Mouse (Mus musculus): ENCODE results near the gene Msl3l2. TPM values are rescaled to one million over a fixed set of nuclear protein-coding genes. Genes with fewer than 3 reads are reported as not detected.

The Msl3l2 gene
- total and polyA plus RNA-seq, 3 experiments = not detected

GRCm38 (mm10) chr10:56114951-56115635 is 8.4 kb downstream of the Msl3l2 start:
- Histone ChIP-seq H3K27ac (ENCODE audit: control insufficient read depth, low read depth, low read length) (no peak overlapping the region), H3K4me3 (ENCODE audit: control insufficient read depth in 1 of 2, insufficient read depth in 1 of 2, low read depth in 2 of 2, low read length in 2 of 2) (no peak overlapping the region), H3K79me2 (ENCODE audit: control insufficient read depth, insufficient read depth, low read length, poor library complexity) (no peaks in the 10 kb centered on the region), H3K36me3 (ENCODE audit: control insufficient read depth in 1 of 2, insufficient read depth in 2 of 2, low read length in 2 of 2) (no peaks in the 10 kb centered on the region), H3K27me3 (ENCODE audit: control insufficient read depth in 1 of 2, insufficient read depth in 2 of 2, low read length in 2 of 2) (no peaks in the 10 kb centered on the region), H3K4me1 (ENCODE audit: control insufficient read depth in 1 of 2, insufficient read depth in 2 of 2, low read length in 2 of 2) (no peaks in the 10 kb centered on the region), H3K9me3 (replicated peaks; ENCODE audit: insufficient read depth, low read length) (no peaks in the 10 kb centered on the region), H3K9ac (ENCODE audit: control insufficient read depth, low read depth, low read length, poor library complexity, severe bottlenecking) (no peak overlapping the region)
- DNase-seq (ENCODE audit: low read depth, low spot score) = no peak
- no peak for TF ChIP-seq KAT2A (conservative IDR thresholded peaks at IDR 0.05; ENCODE audit: low read depth, low read length)

- Histone ChIP-seq H3K27ac (ENCODE audit: control insufficient read depth, low read depth, low read length) (no peak overlapping the region), H3K4me1 (ENCODE audit: control insufficient read depth in 1 of 2, insufficient read depth in 2 of 2, low read length in 2 of 2) (no peaks in the 10 kb centered on the region), H3K27me3 (ENCODE audit: control insufficient read depth in 1 of 2, insufficient read depth in 2 of 2, low read length in 2 of 2) (no peaks in the 10 kb centered on the region), H3K9ac (ENCODE audit: control insufficient read depth, low read depth, low read length, poor library complexity, severe bottlenecking) (no peak overlapping the region), H3K79me2 (ENCODE audit: control insufficient read depth, insufficient read depth, low read length, poor library complexity) (no peaks in the 10 kb centered on the region), H3K4me3 (ENCODE audit: control insufficient read depth in 1 of 2, insufficient read depth in 1 of 2, low read depth in 2 of 2, low read length in 2 of 2) (no peak overlapping the region), H3K9me3 (replicated peaks; ENCODE audit: insufficient read depth, low read length) (no peaks in the 10 kb centered on the region), H3K36me3 (ENCODE audit: control insufficient read depth in 1 of 2, insufficient read depth in 2 of 2, low read length in 2 of 2) (no peaks in the 10 kb centered on the region)
- no peak for DNase-seq (ENCODE audit: low read depth, low spot score)
- TF ChIP-seq USF2 (IDR thresholded peaks at IDR 0.05; ENCODE audit: borderline replicate concordance in 1 of 2, insufficient read depth in 1 of 2, low read depth in 1 of 2, low read length in 2 of 2) = no peak
- no peak for TF ChIP-seq SMC3 (IDR thresholded peaks at IDR 0.05; ENCODE audit: low read depth, low read length)
- no peak for TF ChIP-seq USF1 (IDR thresholded peaks at IDR 0.05; ENCODE audit: low read depth, low read length)
- no peak for TF ChIP-seq POLR2AphosphoS5 (IDR thresholded peaks at IDR 0.05; ENCODE audit: borderline replicate concordance, low read depth, low read length)
- no peak for TF ChIP-seq ZKSCAN1 (IDR thresholded peaks at IDR 0.05; ENCODE audit: low read depth, low read length)
- TF ChIP-seq TBP (IDR thresholded peaks at IDR 0.05; ENCODE audit: low read depth, low read length) = no peak
- no peak for TF ChIP-seq ZC3H11A (IDR thresholded peaks at IDR 0.05; ENCODE audit: low read depth, low read length)
- no peak for TF ChIP-seq ZMIZ1 (IDR thresholded peaks at IDR 0.05; ENCODE audit: low read depth, low read length)
- no peak for TF ChIP-seq MEF2A (IDR thresholded peaks at IDR 0.05; ENCODE audit: extremely low read depth, insufficient replicate concordance, low read depth, low read length, poor library complexity, severe bottlenecking)
- TF ChIP-seq CHD1 (IDR thresholded peaks at IDR 0.05; ENCODE audit: low read depth, low read length) = no peak
- TF ChIP-seq NELFE (IDR thresholded peaks at IDR 0.05; ENCODE audit: low read depth, low read length) = no peak
Observed at GRCm38 (mm10) chr10:56115636-56116180, 9.0 kb downstream of the Msl3l2 start.

- no peak overlapping the region for H3K9ac ChIP-seq (ENCODE audit: control insufficient read depth, low read depth, low read length, poor library complexity, severe bottlenecking)
- DNase-seq (ENCODE audit: low read depth, low spot score) = no peak
- no peaks in the 10 kb centered on the region for H3K9me3 ChIP-seq (replicated peaks; ENCODE audit: insufficient read depth, low read length)
- TF ChIP-seq ZKSCAN1 (IDR thresholded peaks at IDR 0.05; ENCODE audit: low read depth, low read length) (no peak), KAT2A (conservative IDR thresholded peaks at IDR 0.05; ENCODE audit: low read depth, low read length) (no peak), MAX (IDR thresholded peaks at IDR 0.05; ENCODE audit: low read length) (no peak), ETS1 (IDR thresholded peaks at IDR 0.05; ENCODE audit: low read depth, low read length) (no peak), POLR2AphosphoS5 (IDR thresholded peaks at IDR 0.05; ENCODE audit: borderline replicate concordance, low read depth, low read length) (no peak)
- no peaks in the 10 kb centered on the region for H3K36me3 ChIP-seq (ENCODE audit: control insufficient read depth in 1 of 2, insufficient read depth in 2 of 2, low read length in 2 of 2)
- H3K4me3 ChIP-seq (ENCODE audit: control insufficient read depth in 1 of 2, insufficient read depth in 1 of 2, low read depth in 2 of 2, low read length in 2 of 2) = no peak overlapping the region
- no peaks in the 10 kb centered on the region for H3K27me3 ChIP-seq (ENCODE audit: control insufficient read depth in 1 of 2, insufficient read depth in 2 of 2, low read length in 2 of 2)
- no peak overlapping the region for H3K27ac ChIP-seq (ENCODE audit: control insufficient read depth, low read depth, low read length)
- H3K79me2 ChIP-seq (ENCODE audit: control insufficient read depth, insufficient read depth, low read length, poor library complexity) = no peaks in the 10 kb centered on the region
- H3K4me1 ChIP-seq (ENCODE audit: control insufficient read depth in 1 of 2, insufficient read depth in 2 of 2, low read length in 2 of 2) = no peaks in the 10 kb centered on the region
Observed at GRCm38 (mm10) chr10:56126972-56127371, 20.3 kb downstream of the Msl3l2 start.
